Mouse (Mus musculus) cerebellum, adult 2 months (tissue): ENCODE data around the gene Capn6. TPM values are rescaled to one million over a fixed set of nuclear protein-coding genes. Genes with fewer than 3 reads are reported as not detected.

Experiments
- DNase-seq, 2 experiments: peaks; one replicate each; pipeline ENCODE4 v3.0.0; 2021
- H3K27ac ChIP-seq: fragments of 200-500 bp; 2 replicates; pipeline ENCODE4 v1.5.1; 2012; ENCODE audit warnings: low read length, control low read depth, inconsistent platforms; ENCODE audit not compliant: insufficient read depth
- H3K27me3 ChIP-seq: fragments of 200-500 bp; 2 replicates; pipeline ENCODE4 v1.6.1; 2012; ENCODE audit warnings: inconsistent platforms, mild to moderate bottlenecking, low read length, moderate library complexity; ENCODE audit not compliant: control insufficient read depth, insufficient read depth
- H3K4me1 ChIP-seq: fragments of 200-500 bp; 2 replicates; pipeline ENCODE4 v1.6.1; 2011; ENCODE audit warnings: low read length; ENCODE audit not compliant: control insufficient read depth, insufficient read depth
- H3K4me3 ChIP-seq: fragments of 200-500 bp; replicated peaks from 2 replicates; pipeline ENCODE3; 2011; ENCODE audit warnings: mild to moderate bottlenecking, low read depth, low read length, control low read depth; ENCODE audit not compliant: insufficient read depth
- CTCF ChIP-seq: fragments of 200-500 bp; IDR thresholded peaks from 2 replicates; pipeline ENCODE4 v1.5.1; 2011; ENCODE audit warnings: low read depth, mild to moderate bottlenecking, control low read depth, low read length, moderate library complexity, borderline replicate concordance; ENCODE audit not compliant: insufficient read depth
- POLR2A ChIP-seq: fragments of 200-500 bp; IDR thresholded peaks from 2 replicates; pipeline ENCODE4 v1.6.1; 2011; ENCODE audit warnings: low read length, control low read depth, borderline replicate concordance; ENCODE audit not compliant: insufficient read depth
- WGBS: fragments of 180-500 bp; shearing (Covaris S2); methylation state at CpG from one replicate; pipeline ENCODE4 v1.1.7; 2018; 5-methylcytosine and 5-hydroxymethylcytosine counted together
- polyA plus RNA-seq: library from polyadenylated mRNA; depleted of rRNA; stranded (reverse); fragments of >200 nt; gene quantifications from 2 replicates; pipeline ENCODE4 v1.2.3, GENCODE M21; 2012; rRNA removed

The Capn6 gene
- polyA plus RNA-seq, 1 experiment: 1.5 TPM

DNA sequence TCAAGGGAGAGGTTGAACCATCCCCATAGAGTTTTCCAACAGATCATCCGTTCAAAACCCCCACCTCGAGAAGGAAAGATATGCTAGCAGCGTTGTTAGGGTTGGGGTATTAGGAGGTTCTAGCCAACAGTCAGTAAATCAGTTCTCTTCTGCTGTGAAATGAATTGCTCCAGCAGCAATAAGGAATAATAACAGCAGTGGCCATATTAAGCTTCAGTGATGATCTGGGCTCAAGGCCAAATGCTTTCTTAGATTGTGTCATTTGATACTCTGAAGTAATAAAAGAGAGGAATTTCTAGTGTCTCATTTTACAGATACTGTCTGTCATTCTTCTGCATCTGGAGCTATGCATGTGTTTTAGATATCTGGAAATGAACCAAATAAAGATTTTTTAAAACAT lies 64.7 kb downstream of the Capn6 start:
- TF ChIP-seq CTCF: no peak
- TF ChIP-seq POLR2A: no peak
- H3K4me3 ChIP-seq: no peak overlapping the region
- no peaks in the 10 kb centered on the region for H3K27me3 ChIP-seq
- no peaks in the 10 kb centered on the region for H3K4me1 ChIP-seq
- no peak for DNase-seq
- no peak overlapping the region for H3K27ac ChIP-seq
- WGBS: 41% methylated on average over 3 of the region's 3 CpGs

Other genes starting within 250 kb of the Capn6 start
- 2.5 and 2.8 TPM in 2 replicates for gene Dcx, start 105.9 kb upstream of the Capn6 start, polyA plus RNA-seq